Mouse (Mus musculus) forebrain, postnatal 0 days (tissue): ENCODE measurements at regions not wholly inside any gene's neighbourhood (a gene's known extent, or its start where the extent isn't known, plus 50 kb on each side); places are given as distances from the start of the nearest gene placed in this dataset.

Experiments
- ATAC-seq: fragments of 200-750 bp; cut with Nextera tagmentation; 2 replicates; pipeline ENCODE4 v1.8.0; 2017; ENCODE audit warnings: mild to moderate bottlenecking, moderate library complexity
- DNase-seq: peaks from one replicate; pipeline ENCODE4 v3.0.0-alpha.2; 2015
- H3K27ac ChIP-seq: fragments of 300-500 bp; sonication (generic); 2 replicates; pipeline ENCODE4 v1.5.1; 2014; ENCODE audit warnings: low read depth, mild to moderate bottlenecking, antibody characterized with exemption, low read length, moderate library complexity, mixed read lengths
- H3K27me3 ChIP-seq: fragments of 300-500 bp; sonication (generic); 2 replicates; pipeline ENCODE4 v1.6.1; 2014; ENCODE audit warnings: mild to moderate bottlenecking, low read length, mixed read lengths; ENCODE audit not compliant: insufficient read depth
- H3K36me3 ChIP-seq: fragments of 300-500 bp; sonication (generic); 2 replicates; pipeline ENCODE4 v1.6.1; 2014; ENCODE audit warnings: mild to moderate bottlenecking, moderate library complexity; ENCODE audit not compliant: insufficient read depth
- H3K4me1 ChIP-seq: fragments of 300-500 bp; sonication (generic); 2 replicates; pipeline ENCODE4 v1.6.1; 2014; ENCODE audit warnings: antibody characterized with exemption; ENCODE audit not compliant: insufficient read depth
- H3K4me2 ChIP-seq: fragments of 300-500 bp; sonication (generic); 2 replicates; pipeline ENCODE4 v1.6.1; 2014; ENCODE audit warnings: low read depth, mild to moderate bottlenecking, moderate library complexity
- H3K4me3 ChIP-seq: fragments of 300-500 bp; sonication (generic); 2 replicates; pipeline ENCODE4 v1.5.1; 2014; ENCODE audit warnings: low read depth, low read length, mixed read lengths
- H3K9ac ChIP-seq: fragments of 300-500 bp; sonication (generic); 2 replicates; pipeline ENCODE4 v1.6.1; 2014; ENCODE audit warnings: mild to moderate bottlenecking
- H3K9me3 ChIP-seq: fragments of 300-500 bp; sonication (generic); 2 replicates; pipeline ENCODE4 v1.6.1; 2016; ENCODE audit warnings: low read length
- CTCF ChIP-seq: sonication (generic); IDR thresholded peaks from 2 replicates; pipeline ENCODE4 v1.5.1; 2016; ENCODE audit warnings: antibody characterized with exemption, control low read depth, low read depth
- WGBS: fragments of 180-500 bp; shearing (Covaris S2); extraction: QIAGEN DNeasy Blood & Tissue Kit; methylation state at CpG from one replicate; pipeline ENCODE4 v1.1.7; 2014; 5-methylcytosine and 5-hydroxymethylcytosine counted together

DNA sequence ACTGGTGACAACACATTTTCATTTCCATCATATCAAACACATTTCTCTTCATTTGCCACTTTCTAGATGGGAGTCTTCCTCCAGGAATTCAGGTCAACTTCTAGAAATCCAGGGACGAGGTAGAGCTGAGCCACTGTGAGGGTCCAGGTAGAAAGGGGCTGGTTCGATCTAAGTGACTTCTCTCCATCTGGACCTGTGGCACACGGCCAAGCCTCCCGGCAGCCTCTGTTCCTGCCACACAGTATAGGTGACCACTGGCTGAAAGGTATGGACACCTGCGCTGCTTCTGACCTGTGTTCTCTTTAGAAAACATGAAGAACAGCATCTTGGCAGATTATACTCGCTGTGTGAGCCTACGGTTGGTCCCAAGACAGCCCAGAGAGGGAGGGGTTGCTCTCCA is 179.7 kb upstream of the Zfp618 start:
- Histone ChIP-seq H3K4me2 (no peak overlapping the region), H3K4me3 (no peak overlapping the region), H3K27ac (no peak overlapping the region), H3K36me3 (no peaks in the 10 kb centered on the region), H3K27me3 (no peaks in the 10 kb centered on the region; the same call in 1 of the 2 replicates), H3K9me3 (no peaks in the 10 kb centered on the region), H3K9ac (no peak overlapping the region), H3K4me1 (no peaks in the 10 kb centered on the region)
- DNase-seq (no peak), ATAC-seq (no peak)
- WGBS: 90% methylated on average over 7 of the region's 7 CpGs
- TF ChIP-seq CTCF: no peak

DNA sequence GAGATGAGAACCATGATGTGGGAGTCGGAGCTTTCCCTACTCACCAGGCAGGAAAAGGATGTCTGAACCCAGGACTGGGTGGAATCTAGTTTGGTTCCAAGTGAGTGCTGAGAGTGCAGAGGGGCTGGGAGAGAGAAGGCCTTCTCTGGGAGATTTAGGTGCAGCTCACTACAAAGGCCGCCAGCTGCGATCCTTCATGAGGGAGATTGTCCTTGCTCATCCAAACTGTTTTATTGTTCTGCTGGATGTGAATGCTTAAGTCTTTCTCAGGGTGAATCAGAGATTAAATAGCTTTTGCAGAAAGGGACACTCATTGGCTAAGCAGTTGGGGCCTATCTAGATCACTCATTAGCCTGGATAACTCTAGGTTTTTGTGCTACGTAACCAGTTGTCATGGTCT is 175.7 kb upstream of the Zfp618 start:
- WGBS: 56% methylated on average over 4 of the region's 4 CpGs

DNA sequence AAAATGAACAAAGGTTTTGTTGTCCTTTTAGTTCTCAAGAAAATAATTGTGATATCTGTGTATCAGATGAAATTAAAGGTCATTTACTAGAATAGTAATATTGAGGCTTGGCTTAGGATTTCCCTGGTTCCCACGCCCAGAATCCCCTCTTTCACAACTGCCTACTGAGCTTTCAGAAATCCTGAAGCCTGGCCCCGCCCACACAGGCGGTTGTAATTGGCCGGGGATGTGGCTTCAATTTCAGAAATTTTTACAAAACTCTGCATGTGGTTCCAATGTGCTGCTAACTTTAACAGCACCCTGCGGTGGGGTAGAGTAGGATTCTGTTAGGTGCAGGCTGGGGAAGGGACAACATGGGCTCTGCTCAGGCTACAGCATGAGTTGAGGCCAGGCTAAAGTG is 171.8 kb upstream of the Zfp618 start:
- Histone ChIP-seq H3K4me3 (no peak overlapping the region), H3K27ac (no peak overlapping the region), H3K27me3 (no peaks in the 10 kb centered on the region), H3K9me3 (no peaks in the 10 kb centered on the region), H3K36me3 (no peaks in the 10 kb centered on the region), H3K4me1 (no peaks in the 10 kb centered on the region), H3K9ac (no peak overlapping the region), H3K4me2 (no peak overlapping the region)
- ATAC-seq (no peak), DNase-seq (no peak)
- 67% methylated on average over 5 of the region's 5 CpGs for WGBS
- TF ChIP-seq CTCF: no peak

More for the DNA sequence above, 175.7 kb upstream of the Zfp618 start:
- Histone ChIP-seq H3K4me3 (no peak overlapping the region), H3K9ac (no peak overlapping the region), H3K36me3 (no peaks in the 10 kb centered on the region), H3K27ac (no peak overlapping the region), H3K9me3 (no peaks in the 10 kb centered on the region), H3K4me2 (no peak overlapping the region), H3K4me1 (no peaks in the 10 kb centered on the region), H3K27me3 (no peaks in the 10 kb centered on the region)
- ATAC-seq: no peak
- TF ChIP-seq CTCF: no peak
- no peak for DNase-seq

- no peak overlapping the region for H3K9ac ChIP-seq
- H3K4me1 ChIP-seq: no peaks in the 10 kb centered on the region
- no peak overlapping the region for H3K27ac ChIP-seq
- H3K27me3 ChIP-seq: no peaks in the 10 kb centered on the region
- H3K4me2 ChIP-seq: no peak overlapping the region
- ATAC-seq: no peak
- no peaks in the 10 kb centered on the region for H3K9me3 ChIP-seq
- no peaks in the 10 kb centered on the region for H3K36me3 ChIP-seq
- WGBS: 58% methylated on average over 10 of the region's 10 CpGs
- TF ChIP-seq CTCF: no peak
- no peak for DNase-seq
- H3K4me3 ChIP-seq: no peak overlapping the region
Observed at GRCm38 (mm10) chr4:62795538-62795937, 169.8 kb upstream of the Zfp618 start.

GRCm38 (mm10) chr4:62799923-62800322 is 165.4 kb upstream of the Zfp618 start:
- ATAC-seq (no peak), DNase-seq (no peak)
- Histone ChIP-seq H3K36me3 (no peaks in the 10 kb centered on the region), H3K9me3 (no peaks in the 10 kb centered on the region), H3K27ac (no peak overlapping the region), H3K27me3 (no peaks in the 10 kb centered on the region), H3K9ac (no peak overlapping the region), H3K4me3 (no peak overlapping the region), H3K4me1 (no peaks in the 10 kb centered on the region), H3K4me2 (no peak overlapping the region)
- WGBS: 82% methylated on average over 4 of the region's 4 CpGs
- no peak for TF ChIP-seq CTCF

- ATAC-seq: no peak
Observed at GRCm38 (mm10) chr4:62805841-62806240, 159.5 kb upstream of the Zfp618 start.

DNA sequence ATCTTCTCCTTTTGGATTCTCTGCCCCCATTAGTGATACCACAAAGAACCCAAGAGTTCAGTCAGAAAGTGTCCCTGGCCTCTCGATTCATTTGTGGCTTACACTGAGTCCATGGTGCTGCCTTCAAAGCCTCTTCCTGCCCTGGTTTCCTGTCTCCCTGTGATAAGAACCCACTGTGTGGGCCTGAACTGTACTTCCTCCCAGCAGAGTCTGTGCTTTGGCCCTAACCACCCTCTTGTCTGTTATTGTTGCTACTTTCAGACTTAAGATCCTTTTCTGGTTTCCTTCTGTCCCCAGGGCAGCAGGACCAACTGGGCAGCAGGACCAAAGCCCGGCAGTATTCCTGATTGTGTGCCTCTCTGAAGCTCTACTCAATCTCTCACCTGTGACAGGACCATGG is 158.6 kb upstream of the Zfp618 start:
- ATAC-seq (no peak), DNase-seq (no peak)
- Histone ChIP-seq H3K27ac (no peak overlapping the region), H3K9me3 (no peaks in the 10 kb centered on the region), H3K27me3 (no peaks in the 10 kb centered on the region), H3K36me3 (no peaks in the 10 kb centered on the region), H3K9ac (no peak overlapping the region), H3K4me3 (no peak overlapping the region), H3K4me2 (no peak overlapping the region), H3K4me1 (no peaks in the 10 kb centered on the region)
- WGBS: 89% methylated on average over 2 of the region's 2 CpGs
- no peak for TF ChIP-seq CTCF

More at GRCm38 (mm10) chr4:62805841-62806240, 159.5 kb upstream of the Zfp618 start:
- Histone ChIP-seq H3K27ac (no peak overlapping the region), H3K4me3 (no peak overlapping the region), H3K9ac (no peak overlapping the region), H3K27me3 (no peaks in the 10 kb centered on the region), H3K4me2 (no peak overlapping the region), H3K36me3 (no peaks in the 10 kb centered on the region), H3K4me1 (no peaks in the 10 kb centered on the region), H3K9me3 (no peaks in the 10 kb centered on the region)
- TF ChIP-seq CTCF: no peak
- 41% methylated on average over 6 of the region's 6 CpGs for WGBS
- DNase-seq: no peak
